Mouse (Mus musculus) CH12.LX (cell line): ENCODE measurements around the gene Tubg1. TPM values are rescaled to one million over a fixed set of nuclear protein-coding genes. Genes with fewer than 3 reads are reported as not detected.

ENCODE experiments used
- DNase-seq: peaks from one replicate; pipeline ENCODE4 v3.0.0-alpha.2; 2013; ENCODE audit errors: extremely low read depth
- H3K27ac ChIP-seq: 2 replicates; pipeline ENCODE4 v1.5.1; 2012; ENCODE audit warnings: low read depth, mild to moderate bottlenecking, control low read depth, moderate library complexity; ENCODE audit not compliant: insufficient read depth
- H3K27me3 ChIP-seq: replicated peaks from 2 replicates; pipeline ENCODE3; 2012; ENCODE audit warnings: inconsistent platforms
- H3K36me3 ChIP-seq, 2 experiments: replicated peaks in 1 of 2; 2 replicates each; pipeline versions ENCODE3 to v1.6.1; 2012; ENCODE audit warnings: inconsistent platforms in 1 of 2, low read length in 1 of 2, mild to moderate bottlenecking in 1 of 2, mixed read lengths in 1 of 2, moderate library complexity in 1 of 2; ENCODE audit not compliant: control insufficient read depth in 1 of 2, insufficient read depth in 1 of 2
- H3K4me1 ChIP-seq, 2 experiments: 2 replicates each; pipeline ENCODE4 v1.6.1; 2012; ENCODE audit warnings: inconsistent platforms in 1 of 2, moderate library complexity in 1 of 2; ENCODE audit not compliant: insufficient read depth in 2 of 2, control insufficient read depth in 1 of 2
- H3K4me2 ChIP-seq: 2 replicates; pipeline ENCODE4 v1.6.1; 2012; ENCODE audit warnings: low read depth, mild to moderate bottlenecking, control low read depth; ENCODE audit not compliant: poor library complexity, insufficient read depth, severe bottlenecking
- H3K4me3 ChIP-seq, 3 experiments: fragments of 150-350 bp in 1 of 3; sonication (generic) in 1 of 3; replicated peaks in 1 of 3; 2 replicates each; pipeline versions ENCODE3 to v1.5.1; 2011 to 2012; ENCODE audit warnings: low read depth in 2 of 3, low read length in 2 of 3, mild to moderate bottlenecking in 2 of 3, moderate library complexity in 2 of 3, control low read depth in 1 of 3, improper control_type of control experiment in 1 of 3, inconsistent platforms in 1 of 3, mixed read lengths in 1 of 3; ENCODE audit not compliant: poor library complexity in 1 of 3
- H3K79me2 ChIP-seq: replicated peaks from 2 replicates; pipeline ENCODE4 v1.6.1; 2012; ENCODE audit warnings: mild to moderate bottlenecking, moderate library complexity; ENCODE audit not compliant: control insufficient read depth, poor library complexity, insufficient read depth, severe bottlenecking; ENCODE audit errors: extremely low read depth
- H3K9ac ChIP-seq: 2 replicates; pipeline ENCODE4 v1.6.1; 2012; ENCODE audit warnings: low read depth, mild to moderate bottlenecking, control low read depth, moderate library complexity; ENCODE audit not compliant: insufficient read depth
- H3K9me3 ChIP-seq: replicated peaks from 2 replicates; pipeline ENCODE3; 2012; ENCODE audit warnings: low read length, inconsistent platforms, mixed read lengths
- BHLHE40 ChIP-seq: IDR thresholded peaks from 2 replicates; pipeline ENCODE4 v1.6.1; 2011; ENCODE audit warnings: mild to moderate bottlenecking, low read depth, low read length, improper control_type of control experiment
- CHD1 ChIP-seq: IDR thresholded peaks from 2 replicates; pipeline ENCODE4 v1.6.1; 2012; ENCODE audit warnings: low read depth, low read length, improper control_type of control experiment, inconsistent platforms
- ELF1 ChIP-seq: IDR thresholded peaks from 2 replicates; pipeline ENCODE4 v1.6.1; 2014; ENCODE audit warnings: low read depth, mild to moderate bottlenecking, inconsistent platforms, low read length, improper control_type of control experiment
- EP300 ChIP-seq: IDR thresholded peaks from 2 replicates; pipeline ENCODE4 v1.6.1; 2011; ENCODE audit warnings: low read length, improper control_type of control experiment
- ETS1 ChIP-seq: conservative IDR thresholded peaks from 2 replicates; pipeline ENCODE4 v1.6.1; 2012; ENCODE audit warnings: low read depth, mild to moderate bottlenecking, inconsistent platforms, low read length, improper control_type of control experiment, moderate library complexity
- HCFC1 ChIP-seq: IDR thresholded peaks from 2 replicates; pipeline ENCODE4 v1.6.1; 2012; ENCODE audit warnings: low read depth, mild to moderate bottlenecking, inconsistent platforms, low read length, improper control_type of control experiment
- IRF4 ChIP-seq: IDR thresholded peaks from 2 replicates; pipeline ENCODE4 v1.6.1; 2014; ENCODE audit warnings: low read depth, mild to moderate bottlenecking, inconsistent platforms, low read length, improper control_type of control experiment
- JUND ChIP-seq: conservative IDR thresholded peaks from 2 replicates; pipeline ENCODE4 v1.6.1; 2011; ENCODE audit warnings: low read depth, low read length, improper control_type of control experiment
- MAFK ChIP-seq: IDR thresholded peaks from 2 replicates; pipeline ENCODE4 v1.6.1; 2011; ENCODE audit warnings: low read length, improper control_type of control experiment; ENCODE audit not compliant: insufficient replicate concordance
- MAX ChIP-seq: IDR thresholded peaks from 2 replicates; pipeline ENCODE4 v1.6.1; 2011; ENCODE audit warnings: low read length, improper control_type of control experiment
- MAZ ChIP-seq: IDR thresholded peaks from 2 replicates; pipeline ENCODE4 v1.6.1; 2012; ENCODE audit warnings: low read depth, mild to moderate bottlenecking, inconsistent platforms, low read length, improper control_type of control experiment, moderate library complexity
- MEF2A ChIP-seq: IDR thresholded peaks from 2 replicates; pipeline ENCODE4 v1.6.1; 2014; ENCODE audit warnings: low read depth, mild to moderate bottlenecking, inconsistent platforms, low read length, improper control_type of control experiment, borderline replicate concordance
- MXI1 ChIP-seq: IDR thresholded peaks from 2 replicates; pipeline ENCODE4 v1.6.1; 2011; ENCODE audit warnings: mild to moderate bottlenecking, low read depth, low read length, improper control_type of control experiment
- MYC ChIP-seq: IDR thresholded peaks from 2 replicates; pipeline ENCODE4 v1.6.1; 2011; ENCODE audit warnings: low read depth, mild to moderate bottlenecking, improper control_type of control experiment, low read length
- NELFE ChIP-seq: IDR thresholded peaks from 2 replicates; pipeline ENCODE4 v1.6.1; 2011; ENCODE audit warnings: low read depth, low read length, improper control_type of control experiment
- RCOR1 ChIP-seq: conservative IDR thresholded peaks from 2 replicates; pipeline ENCODE4 v1.6.1; 2012; ENCODE audit warnings: low read depth, mild to moderate bottlenecking, inconsistent platforms, low read length, improper control_type of control experiment
- SIN3A ChIP-seq: IDR thresholded peaks from 2 replicates; pipeline ENCODE4 v1.6.1; 2012; ENCODE audit warnings: low read length, improper control_type of control experiment, inconsistent platforms
- TBP ChIP-seq: conservative IDR thresholded peaks from 2 replicates; pipeline ENCODE4 v1.6.1; 2011; ENCODE audit warnings: low read depth, low read length, improper control_type of control experiment
- TCF12 ChIP-seq: IDR thresholded peaks from 2 replicates; pipeline ENCODE4 v1.6.1; 2014; ENCODE audit warnings: low read depth, mild to moderate bottlenecking, inconsistent platforms, low read length, improper control_type of control experiment
- USF1 ChIP-seq: IDR thresholded peaks from 2 replicates; pipeline ENCODE4 v1.6.1; 2014; ENCODE audit warnings: low read depth, mild to moderate bottlenecking, inconsistent platforms, low read length, improper control_type of control experiment
- ZNF384 ChIP-seq: IDR thresholded peaks from 2 replicates; pipeline ENCODE4 v1.6.1; 2012; ENCODE audit warnings: low read depth, low read length, improper control_type of control experiment, inconsistent platforms
- dilution Hi-C: fragments of 300-500 bp; cut with MboI; formaldehyde crosslinking; loops from 2 replicates; pipeline ENCODE4 v1.14.3; 2020; ENCODE audit warnings: low sequenced_read_pairs; ENCODE audit not compliant: extremely low pct_unique_long_range_greater_than_20kb, extremely low pct_ligation_motif_present
- in situ Hi-C: fragments of 300-500 bp; cut with MboI; formaldehyde crosslinking; loops from 3 replicates; pipeline ENCODE4 v1.14.3; 2019; ENCODE audit warnings: low sequenced_read_pairs, low pct_ligation_motif_present, low pct_unique_long_range_greater_than_20kb, mixed read lengths
- polyA plus RNA-seq: library from polyadenylated mRNA; unstranded; fragments of >175 nt; gene quantifications from 2 replicates; pipeline ENCODE4 v1.2.1, GENCODE M21; 2012; ENCODE audit warnings: low read depth; ENCODE audit not compliant: insufficient read length
- total RNA-seq, 2 experiments: library from RNA; depleted of rRNA; stranded (reverse); fragments of 300-350 nt in 1 of 2; fragments of >200 nt in 1 of 2; gene quantifications; 2 replicates each; pipeline ENCODE4 v1.2.3; 2012 to 2014

Gene Tubg1
- total and polyA plus RNA-seq, 3 experiments, result 57.4 to 190 (median 108) TPM

DNA sequence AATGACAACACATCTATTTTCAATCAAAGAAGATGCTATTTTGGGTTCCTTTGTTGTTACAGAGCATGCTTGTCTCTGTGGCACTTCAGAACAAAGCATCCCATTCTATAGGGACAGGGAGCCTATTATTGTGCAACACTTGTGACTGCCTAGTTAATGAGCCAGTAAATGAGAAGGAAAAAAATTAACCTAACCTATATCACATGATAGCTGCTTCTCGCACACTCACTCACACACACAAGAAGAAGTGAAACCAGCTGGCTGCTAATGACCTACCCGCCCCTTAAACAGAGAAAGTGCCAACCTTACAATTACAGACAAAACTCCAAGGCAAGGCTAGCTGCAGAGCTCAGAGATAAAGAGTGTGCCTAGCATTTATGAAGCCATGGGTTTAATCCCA is 4.2 kb upstream of the Tubg1 start:
- TF ChIP-seq HCFC1, result no peak
- peak; percentile 71 for TF ChIP-seq MEF2A
- TF ChIP-seq MAZ, result 0 out of 2 replicates have a peak, but pooled peaks have one; percentile 34
- TF ChIP-seq MAX, result no peak
- TF ChIP-seq BHLHE40, result peak; percentile 98
- TF ChIP-seq IRF4, result peak; percentile 99
- TF ChIP-seq SIN3A, result peak; percentile 99
- peak; percentile 95 for TF ChIP-seq EP300
- peak; percentile 78 for TF ChIP-seq TCF12
- peak; percentile 39 for TF ChIP-seq MYC
- no peak for TF ChIP-seq RCOR1
- peak; percentile 38; the same call in 1 of the 2 replicates for TF ChIP-seq USF1
- peak; percentile 99 for TF ChIP-seq ETS1
- TF ChIP-seq ZNF384, result peak; percentile 86
- peak; percentile 70; the same call in 1 of the 2 replicates for TF ChIP-seq MXI1
- TF ChIP-seq TBP, result 0 out of 2 replicates have a peak, but pooled peaks have one; percentile 10
- peak; percentile 19; the same call in 1 of the 2 replicates for TF ChIP-seq MAFK
- TF ChIP-seq NELFE, result no peak
- TF ChIP-seq JUND, result 0 out of 2 replicates have a peak, but pooled peaks have one; percentile 34
- Histone ChIP-seq H3K4me3 (no peak overlapping the region), H3K79me2 (peaks cover 85% of the 10 kb centered on the region), H3K27me3 (no peaks in the 10 kb centered on the region), H3K36me3 (peaks cover 4 to 43% of the 10 kb centered on the region in 2 experiments), H3K9me3 (peaks cover 13% of the 10 kb centered on the region), H3K27ac (peak overlapping the region; percentile 49), H3K4me2 (peak overlapping the region; percentile 53), H3K9ac (no peak overlapping the region; the same call in 1 of the 2 replicates), H3K4me1 (peaks cover 20 to 70% of the 10 kb centered on the region in 2 experiments)
- dilution Hi-C loops (no loop called here), in situ Hi-C loops (no loop called here)
- DNase-seq, result peak; percentile 77

DNA sequence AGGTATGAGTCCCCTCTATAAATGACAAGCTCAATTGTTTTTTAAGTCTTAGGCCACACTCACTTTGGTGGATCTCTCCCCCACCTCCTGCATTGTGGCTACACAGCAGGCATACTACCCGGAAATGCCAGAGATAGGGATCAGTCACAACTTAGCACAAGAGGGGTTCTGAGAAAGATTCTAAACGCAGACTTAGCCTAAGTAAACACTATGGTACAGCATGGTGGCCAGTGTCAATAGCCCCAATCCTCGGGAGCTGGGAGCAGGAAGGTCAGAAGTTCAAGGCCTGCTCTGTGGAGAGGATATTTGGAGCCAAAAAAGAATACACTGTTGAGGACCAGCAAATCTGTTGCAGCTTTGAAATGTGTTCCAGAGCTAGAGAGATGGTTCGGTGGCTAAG is 1.6 kb upstream of the Tubg1 start:
- peak overlapping the region; percentile 76 for H3K4me2 ChIP-seq
- H3K9me3 ChIP-seq, result peaks cover 8% of the 10 kb centered on the region
- no peaks in the 10 kb centered on the region for H3K27me3 ChIP-seq
- H3K79me2 ChIP-seq, result peaks cover 77% of the 10 kb centered on the region
- dilution Hi-C loops, result no loop called here
- no peak for DNase-seq
- H3K4me3 ChIP-seq, result peak overlapping the region; percentile 69 to 83 (median 82)
- peak overlapping the region; percentile 87 for H3K9ac ChIP-seq
- no peak overlapping the region for H3K27ac ChIP-seq
- TF ChIP-seq MEF2A (no peak), ELF1 (peak; percentile 57), CHD1 (no peak), TBP (no peak), IRF4 (no peak)
- TF ChIP-seq, all 38 proteins: peak for 1
- Histone ChIP-seq H3K4me1 (peaks cover 20 to 65% of the 10 kb centered on the region in 2 experiments), H3K36me3 (peaks cover 10 to 53% of the 10 kb centered on the region in 2 experiments)
- in situ Hi-C loops, result no loop called here
